Mouse (Mus musculus) small intestine, adult 2 months (tissue): ENCODE results near the gene Slc41a3. TPM values are rescaled to one million over a fixed set of nuclear protein-coding genes. Genes with fewer than 3 reads are reported as not detected.

Source experiments
- H3K27ac ChIP-seq: fragments of 200-500 bp; 2 replicates; pipeline ENCODE4 v1.5.1; 2012; ENCODE audit warnings: low read depth, low read length, control low read depth, inconsistent platforms; ENCODE audit not compliant: insufficient read depth
- H3K27me3 ChIP-seq: fragments of 200-500 bp; 2 replicates; pipeline ENCODE4 v1.6.1; 2012; ENCODE audit warnings: mild to moderate bottlenecking, moderate library complexity, low read length, inconsistent platforms; ENCODE audit not compliant: control insufficient read depth, insufficient read depth
- H3K36me3 ChIP-seq: fragments of 200-500 bp; 2 replicates; pipeline ENCODE4 v1.6.1; 2012; ENCODE audit warnings: mild to moderate bottlenecking, low read length, control low read depth, inconsistent platforms; ENCODE audit not compliant: control insufficient read depth, insufficient read depth
- H3K4me1 ChIP-seq: fragments of 200-500 bp; 2 replicates; pipeline ENCODE4 v1.6.1; 2012; ENCODE audit warnings: low read length, inconsistent platforms, mixed read lengths; ENCODE audit not compliant: control insufficient read depth, insufficient read depth, insufficient read length
- H3K4me3 ChIP-seq: fragments of 200-500 bp; 2 replicates; pipeline ENCODE4 v1.5.1; 2012; ENCODE audit warnings: low read depth, mild to moderate bottlenecking, control low read depth, inconsistent platforms, low read length, moderate library complexity
- CTCF ChIP-seq: fragments of 200-500 bp; IDR thresholded peaks from 2 replicates; pipeline ENCODE4 v1.5.1; 2012; ENCODE audit warnings: low read depth, mild to moderate bottlenecking, control low read depth, inconsistent platforms, low read length, moderate library complexity, mixed read lengths; ENCODE audit not compliant: insufficient replicate concordance, insufficient read length; ENCODE audit errors: extremely low read depth
- POLR2A ChIP-seq: fragments of 200-500 bp; IDR thresholded peaks from 2 replicates; pipeline ENCODE4 v1.6.1; 2012; ENCODE audit warnings: low read depth, mild to moderate bottlenecking, control low read depth, inconsistent platforms, low read length, moderate library complexity
- WGBS: fragments of 180-500 bp; shearing (Covaris S2); methylation state at CpG from one replicate; pipeline ENCODE4 v1.1.7; 2018; 5-methylcytosine and 5-hydroxymethylcytosine counted together
- polyA plus RNA-seq: library from polyadenylated mRNA; depleted of rRNA; stranded (reverse); fragments of >200 nt; gene quantifications from 2 replicates; pipeline ENCODE4 v1.2.3, GENCODE M21; 2012

Gene Slc41a3
- polyA plus RNA-seq, 1 experiment, result 10.7 TPM

DNA sequence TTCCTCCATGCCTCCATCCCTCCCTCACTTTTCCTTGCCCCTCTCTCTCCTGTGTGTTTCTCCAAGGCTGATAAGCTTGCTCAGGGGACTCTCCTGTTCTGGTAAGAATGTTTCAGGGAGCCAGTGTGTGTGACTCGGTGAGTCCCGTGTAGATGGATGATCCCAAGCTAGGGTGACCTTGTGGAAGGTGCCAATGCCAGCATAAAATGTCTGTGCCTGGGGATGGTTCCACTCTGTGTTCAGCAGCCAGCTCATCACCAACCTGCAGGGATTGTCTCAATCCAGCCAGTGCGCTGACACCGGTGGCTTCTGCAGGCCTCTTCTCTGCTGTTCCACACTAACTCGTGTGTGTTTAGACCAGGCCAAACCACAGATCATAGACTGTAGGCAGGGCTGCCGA is 12.0 kb downstream of the Slc41a3 start:
- 84% methylated on average over 6 of the region's 6 CpGs for whole genome bisulfite sequencing
- Histone ChIP-seq H3K27me3 (no peaks in the 10 kb centered on the region), H3K27ac (no peak overlapping the region), H3K4me1 (no peaks in the 10 kb centered on the region), H3K4me3 (no peak overlapping the region), H3K36me3 (no peaks in the 10 kb centered on the region)
- TF ChIP-seq POLR2A (no peak), CTCF (no peak)

DNA sequence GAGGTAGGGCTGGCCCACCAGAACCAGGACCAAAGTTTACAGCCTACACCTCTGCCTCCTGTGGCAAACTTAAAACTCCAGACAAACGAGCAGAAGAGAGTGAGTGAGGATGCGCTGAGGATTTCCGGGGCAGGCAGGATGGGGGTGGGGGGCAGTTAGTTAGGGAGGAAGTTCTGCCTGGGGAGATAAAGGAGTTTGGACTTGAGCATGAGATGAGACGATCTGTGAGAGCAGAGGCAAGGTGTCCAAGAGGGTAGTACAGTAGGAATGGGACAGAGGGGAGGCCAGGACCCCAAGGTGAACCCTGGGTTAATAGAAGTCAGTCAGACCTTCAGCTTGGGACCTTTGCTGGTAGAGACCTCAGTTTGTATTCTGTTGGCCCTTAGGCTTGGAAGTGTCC is 13.7 kb downstream of the Slc41a3 start:
- H3K4me1 ChIP-seq, result no peaks in the 10 kb centered on the region
- 57% methylated on average over 4 of the region's 4 CpGs for WGBS

DNA sequence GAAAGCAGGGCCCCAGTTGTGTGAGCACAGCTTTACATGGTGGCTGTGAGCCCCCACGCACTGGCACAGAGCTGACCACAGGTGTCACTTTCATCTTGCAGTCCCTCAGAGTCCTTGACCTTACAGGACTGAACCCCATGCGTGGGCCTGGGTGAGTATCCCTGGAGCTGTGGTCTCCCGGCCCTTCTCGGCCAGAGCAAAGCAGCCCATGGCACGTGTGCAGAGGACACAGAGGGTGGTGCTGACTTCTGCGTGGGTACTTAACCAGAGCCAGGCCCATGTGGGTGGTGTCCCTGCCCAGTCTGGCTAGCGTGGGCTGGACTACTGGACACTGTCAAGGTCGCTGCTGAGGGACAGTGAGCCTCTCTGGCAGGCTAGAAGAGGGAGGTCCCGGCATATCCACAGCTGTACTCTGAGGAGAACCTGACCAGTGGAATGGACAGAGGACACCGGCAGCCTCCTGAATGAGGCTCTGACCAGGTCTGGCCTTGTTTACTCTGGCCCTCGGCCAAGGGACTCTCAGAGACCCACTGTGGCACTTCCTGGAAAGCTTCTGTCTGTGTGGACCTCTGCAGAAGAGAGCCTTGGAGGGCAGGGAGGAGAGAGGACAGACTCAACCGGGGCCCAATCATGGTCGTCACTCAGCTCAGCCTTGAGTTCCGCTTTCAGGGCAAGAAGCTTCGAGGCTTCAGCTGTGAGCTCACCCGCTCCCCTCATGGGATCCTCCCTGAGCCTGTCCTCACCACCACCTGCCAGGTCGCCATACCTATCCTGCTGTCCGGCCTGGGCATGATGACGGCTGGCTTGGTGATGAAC is 14.5 kb downstream of the Slc41a3 start:
- Histone ChIP-seq H3K27me3 (no peaks in the 10 kb centered on the region), H3K4me1 (no peaks in the 10 kb centered on the region), H3K4me3 (no peak overlapping the region), H3K36me3 (no peaks in the 10 kb centered on the region), H3K27ac (no peak overlapping the region)
- no peak for TF ChIP-seq CTCF
- TF ChIP-seq POLR2A, result no peak
- 67% methylated on average over 19 of the region's 19 CpGs for WGBS

More for the DNA sequence above, 13.7 kb downstream of the Slc41a3 start:
- Histone ChIP-seq H3K4me3 (no peak overlapping the region), H3K27ac (no peak overlapping the region), H3K36me3 (no peaks in the 10 kb centered on the region), H3K27me3 (no peaks in the 10 kb centered on the region)
- TF ChIP-seq POLR2A (no peak), CTCF (no peak)

DNA sequence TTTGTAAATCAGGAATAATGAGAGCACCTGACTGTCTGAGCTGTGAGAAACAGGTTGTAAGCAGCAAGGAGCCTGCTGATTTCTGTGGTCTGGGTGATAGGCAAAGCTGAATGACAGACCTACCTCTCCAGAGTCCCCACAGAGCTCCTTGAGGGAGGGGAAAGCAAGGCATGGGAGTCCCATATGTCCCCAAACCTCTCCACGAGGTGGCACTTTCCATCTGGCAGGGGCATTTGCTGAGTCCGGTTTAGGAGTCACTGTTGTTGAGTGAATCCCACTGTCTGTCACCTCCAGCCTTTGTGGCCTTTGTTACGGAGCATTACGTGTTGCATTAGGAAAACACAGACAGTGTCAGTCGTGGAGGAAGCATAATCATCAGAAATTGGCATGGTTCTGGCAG is 15.4 kb downstream of the Slc41a3 start:
- H3K27me3 ChIP-seq, result no peaks in the 10 kb centered on the region
- no peaks in the 10 kb centered on the region for H3K36me3 ChIP-seq
- no peak overlapping the region for H3K4me3 ChIP-seq
- 78% methylated on average over 5 of the region's 5 CpGs for WGBS
- H3K4me1 ChIP-seq, result no peaks in the 10 kb centered on the region
- no peak for TF ChIP-seq POLR2A
- no peak for TF ChIP-seq CTCF
- no peak overlapping the region for H3K27ac ChIP-seq

DNA sequence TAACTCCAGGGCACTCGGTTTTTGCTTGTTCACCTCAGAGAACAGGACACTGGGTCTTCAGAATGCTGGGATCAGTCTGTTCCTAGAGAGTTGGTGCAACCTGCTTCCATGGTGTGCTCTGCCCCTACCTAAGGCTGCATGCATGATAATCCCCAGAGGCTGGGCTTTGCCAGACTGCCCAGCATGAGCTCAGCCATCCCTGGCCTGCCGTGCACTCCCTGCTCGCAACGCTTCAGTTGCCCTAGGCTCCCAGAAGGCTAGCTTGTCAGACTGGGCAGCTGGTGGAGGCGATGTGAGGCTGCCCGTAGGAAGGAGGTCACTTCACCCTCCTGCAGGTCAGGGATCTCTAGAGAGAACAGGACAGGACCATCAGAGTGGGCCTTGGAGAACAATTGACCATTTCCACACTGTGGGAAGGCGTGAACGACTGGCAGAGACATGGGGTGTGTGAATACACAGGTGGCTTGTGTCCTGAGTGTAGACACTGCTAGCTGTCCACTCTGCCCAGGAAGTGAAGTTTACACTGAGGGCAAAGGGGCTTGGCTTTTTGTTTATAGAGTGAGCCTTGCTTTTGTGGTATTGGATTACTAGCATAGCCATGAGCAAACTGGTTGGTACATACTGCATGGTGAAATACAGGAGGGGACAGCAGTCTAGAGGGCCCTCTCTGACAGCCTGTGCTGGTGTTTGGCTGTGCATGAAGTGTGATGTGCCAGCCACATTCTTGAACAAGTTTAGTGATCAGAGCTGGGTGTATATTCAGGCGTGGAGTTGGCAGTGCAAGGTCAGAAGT is 16.5 kb downstream of the Slc41a3 start:
- Histone ChIP-seq H3K27me3 (no peaks in the 10 kb centered on the region), H3K4me3 (no peak overlapping the region), H3K27ac (no peak overlapping the region), H3K4me1 (no peaks in the 10 kb centered on the region), H3K36me3 (no peaks in the 10 kb centered on the region)
- no peak for TF ChIP-seq CTCF
- TF ChIP-seq POLR2A, result no peak
- 78% methylated on average over 9 of the region's 9 CpGs for WGBS

DNA sequence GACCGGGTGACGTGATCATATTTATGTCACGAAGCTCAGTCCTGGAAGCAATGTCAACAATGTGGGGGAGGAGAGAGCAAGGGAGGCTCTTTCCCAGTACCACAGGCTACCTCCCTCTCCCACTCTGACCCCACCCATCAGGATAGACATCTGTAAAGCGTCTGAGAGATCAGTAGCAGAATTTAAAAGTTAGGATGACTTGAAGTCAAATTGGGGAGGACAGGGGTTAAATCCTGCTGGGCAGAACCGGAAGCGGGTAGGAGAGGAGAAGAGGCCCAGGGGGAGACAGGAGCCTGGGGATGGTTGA is 17.0 kb downstream of the Slc41a3 start:
- no peak overlapping the region for H3K27ac ChIP-seq
- TF ChIP-seq CTCF (no peak), POLR2A (no peak)
- WGBS, result 68% methylated on average over 6 of the region's 6 CpGs
- no peaks in the 10 kb centered on the region for H3K27me3 ChIP-seq
- no peaks in the 10 kb centered on the region for H3K4me1 ChIP-seq
- H3K4me3 ChIP-seq, result no peak overlapping the region
- H3K36me3 ChIP-seq, result no peaks in the 10 kb centered on the region

DNA sequence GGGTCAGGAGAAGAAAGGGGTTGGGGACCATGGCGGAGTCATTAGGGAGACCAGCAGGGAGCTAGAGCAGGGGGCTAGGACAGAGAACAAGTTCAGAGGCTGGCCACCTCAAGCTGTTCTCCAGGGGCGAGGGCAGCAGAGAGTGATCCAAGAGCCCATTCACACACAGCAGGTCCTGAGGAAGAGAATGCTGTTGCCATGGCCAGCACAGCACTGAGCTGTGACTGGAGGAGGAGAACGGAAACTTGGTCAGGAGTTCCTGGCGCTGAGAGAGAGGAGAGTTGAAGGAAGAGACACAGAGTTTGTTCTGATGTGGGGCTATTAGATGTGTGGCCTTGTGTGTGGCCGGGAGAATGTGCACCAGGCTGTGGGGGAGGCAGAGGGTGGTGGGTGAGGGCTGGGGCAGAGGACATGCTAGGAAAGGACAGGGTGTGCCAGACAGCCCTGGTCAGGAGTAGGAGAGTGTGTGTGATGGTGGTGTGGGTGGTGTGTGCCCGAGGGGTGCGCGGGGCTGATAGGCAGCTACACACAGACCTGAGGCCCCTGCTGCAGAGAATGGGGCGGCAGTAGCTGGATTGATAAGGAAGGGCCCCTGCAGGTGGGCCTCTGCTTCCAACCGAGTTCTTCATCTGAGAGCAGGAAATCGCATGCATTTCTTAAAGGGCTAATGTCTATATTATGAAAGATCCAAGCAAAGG is 18.4 kb downstream of the Slc41a3 start:
- H3K27me3 ChIP-seq, result no peaks in the 10 kb centered on the region
- TF ChIP-seq POLR2A (no peak), CTCF (no peak)
- H3K27ac ChIP-seq, result no peak overlapping the region
- no peaks in the 10 kb centered on the region for H3K4me1 ChIP-seq
- no peak overlapping the region for H3K4me3 ChIP-seq
- WGBS, result 36% methylated on average over 11 of the region's 11 CpGs
- H3K36me3 ChIP-seq, result no peaks in the 10 kb centered on the region
